Mouse (Mus musculus) spleen, embryonic (tissue): Measurements from ENCODE around the gene Sox6.

ENCODE experiments used
- CTCF ChIA-PET: fragments of 350-600 bp; sonication (Branson Sonifier 250); formaldehyde crosslinking; loops from one replicate; lab custom pipeline; 2022; lab: Charles Lee

Sox6 gene

GRCm38 (mm10) chr7:115895028-115895671 lies 143.4 kb downstream of the Sox6 start:
- CTCF ChIA-PET, result no interaction called here

DNA sequence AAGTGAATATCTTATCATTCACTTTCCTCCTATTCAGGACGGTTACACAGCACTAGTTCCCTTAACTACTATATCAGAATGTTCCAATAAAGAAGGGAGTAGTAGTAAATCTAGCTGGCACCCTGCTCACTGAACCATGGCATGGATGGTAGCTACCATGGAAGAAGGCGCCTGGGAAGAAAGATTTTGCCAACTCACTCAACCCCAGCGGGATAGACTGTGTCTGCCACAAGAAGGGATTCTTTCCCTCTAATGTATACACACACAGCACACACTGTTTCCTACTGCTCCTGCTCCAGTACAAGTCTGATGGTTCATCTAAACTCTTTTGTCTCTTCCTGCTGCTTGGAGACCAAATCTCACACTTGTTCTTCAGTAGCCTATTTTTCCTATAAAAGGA lies 147.1 kb downstream of the Sox6 start:
- CTCF ChIA-PET, result no interaction called here

DNA sequence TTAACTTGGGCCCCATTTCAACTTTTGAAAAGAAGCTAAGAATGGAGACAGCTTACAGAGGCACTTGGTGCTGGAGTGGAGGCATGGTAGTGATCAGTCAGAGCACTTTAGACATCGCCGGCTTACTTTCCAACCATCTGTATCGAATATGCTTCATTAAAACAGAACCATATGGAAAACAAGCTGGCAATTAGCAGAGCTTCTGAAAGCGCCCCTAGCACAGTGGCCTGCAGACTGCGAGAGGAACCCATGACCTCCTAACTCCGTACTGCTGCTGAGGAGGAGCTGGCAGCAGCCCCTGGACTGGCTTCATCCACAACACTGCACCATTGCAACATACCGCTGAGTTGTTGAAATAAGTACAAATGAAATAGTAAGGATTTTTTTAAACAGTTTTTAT lies 148.7 kb downstream of the Sox6 start:
- CTCF ChIA-PET, result no interaction called here

GRCm38 (mm10) chr7:115888561-115888960 lies 150.0 kb downstream of the Sox6 start:
- CTCF ChIA-PET, result no interaction called here

DNA sequence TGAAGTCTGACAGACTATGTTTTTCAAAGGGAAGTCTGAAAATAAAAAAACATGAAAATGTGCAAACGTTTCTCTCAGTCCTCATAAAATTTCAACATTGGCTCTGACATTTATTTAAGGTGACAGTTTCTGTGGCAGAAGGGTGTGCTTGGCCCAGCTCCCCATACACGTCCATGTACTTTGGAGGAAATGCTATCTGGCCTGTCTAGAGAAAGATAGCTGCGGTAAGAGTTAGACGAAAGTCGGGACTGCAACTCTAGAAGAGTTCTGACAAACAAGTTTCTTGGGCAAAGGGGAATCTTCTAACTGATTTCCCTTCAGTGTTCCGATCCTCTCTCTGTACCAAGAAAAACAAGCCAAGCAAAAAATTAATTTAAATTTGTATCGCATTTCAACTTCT lies 150.5 kb downstream of the Sox6 start:
- CTCF ChIA-PET, result no interaction called here

- CTCF ChIA-PET, result no interaction called here
Measured at GRCm38 (mm10) chr7:115872903-115873302, 165.7 kb downstream of the Sox6 start.

DNA sequence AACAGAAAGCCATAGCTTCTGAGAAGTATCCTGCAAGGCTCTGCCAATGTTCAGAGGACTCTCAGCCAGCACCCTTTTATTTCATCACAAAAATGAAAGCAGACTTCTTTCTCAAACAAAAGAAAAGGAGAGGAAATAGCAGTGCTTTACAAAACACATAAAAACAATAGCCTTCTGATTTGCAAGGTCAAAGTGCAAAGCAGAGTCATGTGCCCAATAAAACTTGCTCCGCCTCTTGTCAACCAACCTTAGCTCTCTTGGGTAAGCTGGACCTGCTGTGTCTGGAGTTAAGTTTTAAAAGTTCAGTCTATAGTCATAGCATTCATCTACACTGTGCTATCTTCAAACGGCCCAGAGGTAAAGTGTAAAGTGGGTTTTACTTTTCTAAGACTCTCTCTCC lies 170.1 kb downstream of the Sox6 start:
- CTCF ChIA-PET, result no interaction called here

DNA sequence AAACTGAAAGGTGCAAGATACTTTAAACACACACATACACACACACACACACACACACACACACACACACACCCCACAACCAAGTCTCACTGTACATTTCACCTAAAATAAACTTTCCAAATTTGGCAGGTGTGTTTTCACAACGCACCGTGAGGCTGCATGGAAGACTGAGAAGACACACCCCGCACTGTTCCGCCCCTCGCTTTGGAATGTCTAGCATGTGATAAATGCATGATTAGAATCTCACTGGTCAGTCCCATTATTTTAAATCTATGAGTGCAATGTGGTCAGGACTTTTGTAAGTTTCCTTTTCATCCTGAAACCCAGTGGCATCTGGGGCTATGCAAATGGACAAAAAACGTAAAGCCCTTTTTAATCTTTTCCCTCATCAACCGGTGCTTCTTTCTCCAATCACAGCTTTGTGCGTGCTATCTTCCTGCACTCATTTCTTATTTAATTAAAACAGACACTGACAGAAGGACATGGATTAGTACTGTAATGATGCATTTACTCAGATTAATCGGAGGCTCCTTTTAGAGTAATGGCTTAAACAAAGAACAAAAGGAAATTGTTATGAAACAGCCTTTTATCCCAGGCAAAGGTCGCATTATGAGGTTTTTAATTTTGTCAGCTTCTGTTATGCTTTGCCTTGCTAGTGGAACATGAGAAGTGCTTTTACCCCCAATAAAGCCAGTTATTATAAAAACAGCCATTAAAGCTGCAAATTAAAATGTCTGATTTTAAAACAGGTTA lies 170.9 kb downstream of the Sox6 start:
- CTCF ChIA-PET, result no interaction called here

DNA sequence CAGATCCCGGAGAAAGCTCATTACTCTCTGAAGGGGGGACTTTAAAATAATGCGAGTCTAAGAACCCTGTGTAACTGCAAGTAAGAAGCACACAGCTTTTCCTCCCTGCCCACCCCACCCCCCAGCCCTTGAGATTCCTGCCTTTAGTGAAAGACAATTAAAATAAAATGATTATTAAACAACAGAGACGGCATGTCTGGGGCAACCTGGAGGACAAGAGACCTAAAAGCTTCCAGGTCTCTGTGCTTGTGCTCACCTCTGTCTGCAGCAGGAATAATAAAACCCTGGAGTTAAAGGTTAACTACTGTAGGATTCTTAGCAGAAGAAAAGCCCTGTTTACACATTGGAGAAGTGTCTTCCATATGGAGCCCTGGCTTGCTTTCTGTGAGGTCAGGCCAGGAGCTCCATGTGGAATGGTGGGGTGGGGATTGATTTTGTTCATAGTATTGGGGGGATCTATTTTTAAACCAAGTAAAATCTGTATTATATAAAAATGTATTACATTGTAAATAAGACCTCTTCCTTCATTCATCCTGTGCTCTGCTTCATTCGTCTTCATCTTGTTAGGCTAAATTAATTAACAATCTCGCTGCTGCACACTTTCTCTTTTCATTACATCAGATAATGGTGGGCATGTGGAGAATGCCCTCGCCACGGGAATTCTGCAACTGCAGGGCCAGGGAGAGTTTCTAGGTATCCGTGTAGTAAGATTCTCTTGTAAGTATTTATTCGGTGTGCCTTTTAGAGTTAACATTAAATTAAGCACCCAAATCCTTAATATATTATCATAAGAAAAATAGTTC lies 171.7 kb downstream of the Sox6 start:
- CTCF ChIA-PET, result no interaction called here

DNA sequence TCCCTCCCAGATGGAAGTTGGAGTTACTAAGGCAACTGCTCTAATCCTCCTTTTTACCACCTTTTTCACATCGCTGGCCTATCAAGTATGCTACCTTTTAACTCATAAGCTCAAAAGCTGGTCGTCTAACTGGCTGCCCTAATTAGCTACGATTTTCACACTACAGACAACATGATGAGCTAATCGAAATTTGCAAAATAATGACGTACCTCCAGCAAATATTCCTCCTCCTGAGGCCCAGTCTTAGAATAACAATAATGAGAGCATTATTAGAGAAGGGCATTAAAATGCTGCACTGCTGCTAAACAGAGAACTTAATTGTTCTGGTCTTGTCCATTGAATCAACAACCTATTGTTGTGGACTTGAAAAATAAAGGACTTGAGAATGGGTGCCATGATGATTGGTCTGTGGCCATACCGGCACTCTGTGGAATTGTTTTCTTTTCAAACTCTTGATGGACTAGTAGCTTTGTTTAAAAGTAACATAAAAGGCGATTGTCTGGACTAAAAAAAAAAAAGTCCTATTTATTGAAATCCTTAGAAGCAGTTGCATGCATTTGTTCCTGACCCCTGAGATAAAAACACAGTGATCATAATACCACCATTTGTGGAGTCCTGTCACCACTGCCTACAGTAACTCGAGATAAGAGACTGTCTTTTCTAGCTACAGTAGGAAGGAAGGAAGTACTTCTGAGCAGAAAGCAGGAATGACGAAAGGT lies 172.5 kb downstream of the Sox6 start:
- CTCF ChIA-PET, result interaction anchor here (0.6 kb wide), 1 partner anchor 303 kb away, joined by 3 read pairs; no protein-coding TSS in a partner anchor

DNA sequence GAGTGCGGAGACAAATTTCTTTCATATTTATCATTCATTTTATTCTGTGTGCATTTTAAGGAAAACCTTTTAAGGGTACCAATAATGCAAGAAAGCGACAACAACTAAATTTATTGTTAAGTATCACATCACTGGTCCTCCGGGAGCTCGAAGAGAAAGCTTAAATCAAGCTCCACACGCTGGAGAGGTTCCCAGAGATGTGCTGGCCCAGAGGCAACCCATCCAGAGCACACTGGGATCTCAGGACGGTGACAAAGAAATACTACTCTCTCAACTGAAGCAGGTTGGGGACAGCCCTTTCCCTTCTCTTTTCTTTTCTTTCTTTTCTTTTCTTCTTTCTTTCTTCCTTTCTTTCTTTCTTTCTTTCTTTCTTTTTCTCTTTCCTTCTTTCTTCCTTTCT lies 173.4 kb downstream of the Sox6 start:
- CTCF ChIA-PET, result no interaction called here

DNA sequence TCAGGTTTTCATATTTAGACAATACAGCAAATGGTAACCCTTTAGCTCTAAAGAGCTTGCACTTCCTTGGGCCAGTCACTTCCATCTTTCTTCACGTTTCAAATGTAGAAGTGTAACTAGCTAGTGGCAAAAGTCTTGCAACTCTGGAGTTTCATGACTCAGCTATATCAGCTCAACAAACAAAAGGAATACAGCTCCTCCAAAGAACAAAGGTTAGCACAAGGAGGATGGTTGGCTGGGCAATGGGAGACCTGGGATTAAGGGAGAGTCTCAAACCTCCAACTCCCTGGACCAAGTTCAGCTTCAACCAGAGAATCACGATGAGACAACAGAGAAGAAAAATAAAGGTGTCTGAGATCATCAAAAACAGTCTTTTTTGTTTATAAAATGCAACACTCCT lies 174.2 kb downstream of the Sox6 start:
- CTCF ChIA-PET, result no interaction called here

DNA sequence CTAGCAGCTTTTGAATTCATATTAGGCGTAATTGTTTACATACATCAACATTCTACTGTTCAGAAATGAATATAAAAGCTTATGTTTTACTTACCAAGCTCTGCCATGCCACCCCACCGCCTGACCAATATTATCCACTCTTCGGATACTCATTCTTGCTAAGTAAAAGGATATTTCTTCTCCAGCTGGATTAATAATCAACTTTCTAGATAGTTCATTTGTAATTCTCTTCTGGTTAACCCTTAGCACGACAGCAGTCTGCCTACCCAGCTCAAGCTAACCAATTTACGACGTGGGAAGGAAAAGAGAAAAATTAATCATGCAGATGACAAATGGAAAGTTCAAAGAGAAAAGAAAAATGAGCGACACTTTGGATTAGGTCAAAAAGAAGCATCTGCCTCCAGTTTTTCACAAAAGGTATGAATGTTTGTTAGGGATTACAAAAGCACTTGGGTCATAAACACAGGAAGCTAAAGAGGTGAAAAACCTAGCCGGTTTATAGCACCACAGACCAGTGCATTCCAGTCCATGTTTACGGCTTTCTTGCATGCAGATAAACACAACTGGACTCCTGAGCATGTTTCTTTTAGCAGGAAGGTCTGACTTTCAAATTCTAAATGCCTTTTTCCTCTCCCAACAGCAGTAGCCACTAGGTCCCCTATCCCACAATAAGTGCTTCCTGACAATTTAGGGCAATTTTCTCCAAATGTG lies 178.8 kb downstream of the Sox6 start:
- CTCF ChIA-PET, result no interaction called here

DNA sequence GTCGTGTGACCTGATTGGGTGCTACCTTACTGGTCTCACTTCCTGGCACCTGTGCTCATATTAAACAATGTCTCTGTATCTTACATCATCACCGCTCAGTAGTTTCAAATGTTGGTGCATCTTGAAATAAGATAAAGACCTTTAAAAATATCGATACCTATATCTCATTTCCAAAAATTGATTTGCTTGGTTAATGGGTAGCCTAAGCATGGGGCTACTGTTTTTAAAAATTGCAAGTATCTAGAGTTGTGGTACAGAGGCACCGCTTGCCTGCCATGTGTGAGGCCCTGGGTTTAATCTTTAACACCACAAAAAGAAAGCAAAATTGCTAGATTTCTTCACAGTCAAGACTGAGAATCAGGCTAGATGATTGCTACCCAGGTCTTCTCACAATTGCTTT lies 187.5 kb downstream of the Sox6 start:
- CTCF ChIA-PET, result no interaction called here

DNA sequence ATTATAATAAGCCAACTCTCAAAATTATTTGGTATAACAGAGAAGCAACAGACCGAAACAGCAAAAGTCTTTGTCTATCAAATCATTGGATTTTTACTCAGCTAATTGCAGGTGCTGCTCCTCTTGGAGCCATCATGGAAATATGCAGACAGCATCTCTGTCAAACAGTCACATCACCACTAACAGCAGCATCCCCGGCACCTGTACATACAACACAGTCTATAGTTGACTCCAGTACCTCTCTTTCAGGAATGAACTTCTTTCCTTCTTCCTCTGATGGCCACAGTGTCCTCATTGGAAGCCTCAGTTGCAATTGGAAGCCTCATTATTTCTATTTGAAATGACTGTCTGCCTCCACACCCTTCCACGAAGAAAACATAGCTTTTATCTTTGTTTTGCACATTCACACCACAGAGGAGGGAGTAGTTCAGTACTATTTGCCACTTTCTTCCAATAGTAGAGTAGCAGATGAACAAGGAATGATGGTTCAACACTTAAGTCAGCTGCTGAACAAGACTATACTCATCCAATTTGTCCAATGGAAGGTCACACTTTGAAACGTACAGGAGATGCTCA lies 192.7 kb downstream of the Sox6 start:
- CTCF ChIA-PET, result no interaction called here

- CTCF ChIA-PET, result no interaction called here
Measured at GRCm38 (mm10) chr7:115844910-115845309, 193.7 kb downstream of the Sox6 start.

DNA sequence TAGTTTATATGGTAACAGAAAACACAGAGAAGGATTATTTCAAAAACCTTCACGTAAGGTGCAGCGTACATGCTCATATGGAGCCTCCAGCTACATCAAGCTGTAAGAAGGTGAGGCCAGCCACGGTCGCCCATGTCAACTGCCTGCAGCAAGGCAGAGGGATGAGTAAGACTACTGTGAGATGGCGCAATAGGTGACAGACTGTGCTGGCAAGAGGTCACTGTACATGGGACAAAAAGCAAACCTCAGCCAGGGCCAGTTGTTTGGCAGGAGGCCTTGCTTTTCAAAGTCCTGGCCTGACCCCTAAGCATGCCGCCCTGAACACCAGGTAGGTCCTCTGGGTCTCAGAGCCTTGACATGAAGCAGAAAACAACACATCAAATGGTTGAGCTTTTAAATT lies 194.2 kb downstream of the Sox6 start:
- CTCF ChIA-PET, result no interaction called here

DNA sequence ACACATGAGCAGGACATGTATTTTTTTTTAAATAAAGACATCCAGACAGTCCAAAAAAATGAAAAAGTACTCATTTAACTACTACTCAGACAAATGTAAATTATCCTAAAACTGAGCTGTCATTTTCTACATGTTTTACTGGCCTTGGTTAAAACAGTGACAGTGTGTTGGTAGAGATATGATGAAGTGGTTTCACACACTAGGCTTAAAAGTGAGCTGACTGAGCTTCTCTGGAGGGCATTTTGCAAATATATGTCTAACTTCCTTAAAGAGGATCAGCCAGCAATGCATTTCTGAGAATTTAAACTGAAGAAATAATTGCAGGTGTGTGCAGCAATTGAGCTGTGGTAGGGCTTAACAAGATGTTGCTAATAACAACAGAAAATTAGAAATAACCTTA lies 196.3 kb downstream of the Sox6 start:
- CTCF ChIA-PET, result interaction anchor here (0.6 kb wide), 1 partner anchor 191 kb away, joined by 3 read pairs; no protein-coding TSS in a partner anchor

GRCm38 (mm10) chr7:115840613-115841012 lies 198.0 kb downstream of the Sox6 start:
- CTCF ChIA-PET, result no interaction called here

- CTCF ChIA-PET, result no interaction called here
Measured at GRCm38 (mm10) chr7:115835005-115835404, 203.6 kb downstream of the Sox6 start.

- CTCF ChIA-PET, result interaction anchor here (0.6 kb wide), 1 partner anchor 9 kb away, joined by 3 read pairs; no protein-coding TSS in a partner anchor
Measured at GRCm38 (mm10) chr7:115833701-115834100, 204.9 kb downstream of the Sox6 start.
